Comparison of ENCODE assay signal across 19 mouse cellular contexts in genomic region chr14:18508359-18508647, GRCm38 (mm10).
DNase-seq lines count a peak whose midpoint lies in the region; ATAC-seq and TF ChIP-seq lines count a peak whose summit lies in the region.
"Had no signal": no experiment of that assay in that cellular context is flagged by ENCODE, and none has a peak within 500 bp of the region (broad histone marks: within the 10 kb centered on the region; RNA-seq: fewer than 3 reads in every experiment).

No protein-coding gene starts in this region.

- H3K4me1 ChIP-seq in forebrain, embryonic 16.5 days (replicated peaks; ENCODE audit: control insufficient read depth, insufficient read depth, low read length) = no peaks in the 10 kb centered on the region
- no peaks in the 10 kb centered on the region for H3K4me1 ChIP-seq in forebrain, embryonic 13.5 days
- H3K4me1 ChIP-seq in limb, embryonic 11.5 days (ENCODE audit: control insufficient read depth, insufficient read depth, low read length) = no peaks in the 10 kb centered on the region
- H3K4me1 ChIP-seq in limb, embryonic 10.5 days = no peaks in the 10 kb centered on the region
- no peaks in the 10 kb centered on the region for H3K4me1 ChIP-seq in limb, embryonic 13.5 days
- H3K4me1 ChIP-seq: embryonic facial prominence, embryonic 13.5 days; heart, embryonic 13.5 days; hindbrain, embryonic 13.5 days had no signal

- no peaks in the 10 kb centered on the region for H3K27me3 ChIP-seq in forebrain, embryonic 16.5 days (replicated peaks; ENCODE audit: control insufficient read depth, insufficient read depth, low read length)
- H3K27me3 ChIP-seq in forebrain, embryonic 13.5 days = no peaks in the 10 kb centered on the region
- H3K27me3 ChIP-seq in limb, embryonic 11.5 days (ENCODE audit: control insufficient read depth, insufficient read depth, low read length) = no peaks in the 10 kb centered on the region
- H3K27me3 ChIP-seq in limb, embryonic 10.5 days (ENCODE audit: low read depth, poor library complexity, severe bottlenecking) = no peaks in the 10 kb centered on the region
- no peaks in the 10 kb centered on the region for H3K27me3 ChIP-seq in limb, embryonic 13.5 days
- H3K27me3 ChIP-seq: CH12.LX; embryonic facial prominence, embryonic 13.5 days; heart, embryonic 13.5 days; hindbrain, embryonic 13.5 days; Patski had no signal

- H3K4me3 ChIP-seq in forebrain, embryonic 16.5 days (replicated peaks; ENCODE audit: low read length) = no peak overlapping the region
- H3K4me3 ChIP-seq in forebrain, embryonic 13.5 days = no peak overlapping the region
- H3K4me3 ChIP-seq in limb, embryonic 11.5 days (ENCODE audit: low read depth, low read length) = no peak overlapping the region
- no peak overlapping the region for H3K4me3 ChIP-seq in limb, embryonic 10.5 days
- no peak overlapping the region for H3K4me3 ChIP-seq in limb, embryonic 13.5 days
- no peak overlapping the region for H3K4me3 ChIP-seq in gastrocnemius, adult 2 months
- H3K4me3 ChIP-seq: embryonic facial prominence, embryonic 13.5 days; heart, embryonic 13.5 days; hindbrain, embryonic 13.5 days had no signal

- no peaks in the 10 kb centered on the region for H3K36me3 ChIP-seq in forebrain, embryonic 16.5 days (ENCODE audit: control insufficient read depth, insufficient read depth)
- H3K36me3 ChIP-seq in forebrain, embryonic 13.5 days (ENCODE audit: poor library complexity, severe bottlenecking) = no peaks in the 10 kb centered on the region
- no peaks in the 10 kb centered on the region for H3K36me3 ChIP-seq in limb, embryonic 11.5 days (ENCODE audit: control insufficient read depth, insufficient read depth, low read length)
- H3K36me3 ChIP-seq in limb, embryonic 10.5 days = no peaks in the 10 kb centered on the region
- no peaks in the 10 kb centered on the region for H3K36me3 ChIP-seq in limb, embryonic 13.5 days
- H3K36me3 ChIP-seq: embryonic facial prominence, embryonic 13.5 days; heart, embryonic 13.5 days; hindbrain, embryonic 13.5 days had no signal

- peak; percentile 52; the same call in 1 of the 2 replicates for ATAC-seq in forebrain, embryonic 16.5 days
- no peak for ATAC-seq in forebrain, embryonic 13.5 days
- ATAC-seq in limb, embryonic 11.5 days (ENCODE audit: insufficient number of reproducible peaks, low FRiP score, low TSS enrichment, low read depth) = no peak
- 0 out of 2 replicates have a peak, but pooled peaks have one; percentile 16 for ATAC-seq in limb, embryonic 13.5 days (ENCODE audit: low FRiP score, low read depth)
- ATAC-seq: activated CD4-positive, CD25-positive, alpha-beta regulatory T cell, adult 4 months; hindbrain, postnatal 0 days had no signal

- intact Hi-C loops in heart, postnatal 10 days (cut with DNase I) = loop anchor here (5.0 to 10.0 kb wide), 2 partner anchors 509 to 536 kb away; no protein-coding TSS in a partner anchor
- intact Hi-C loops in gastrocnemius, adult 2 months (cut with DNase I) = no loop called here

- DNase-seq in limb, embryonic 11.5 days (ENCODE audit: low spot score) = peak; percentile 18
- no peak for DNase-seq in limb, embryonic 10.5 days (ENCODE audit: low spot score)
- no peak for DNase-seq in heart, postnatal 10 days
- no peak for DNase-seq in gastrocnemius, adult 2 months
- DNase-seq: adrenal gland, postnatal 14 days; cerebellum, adult 18-20 months; cerebellum, adult 9-11 months; cerebellum, postnatal 36 days; gastrocnemius, postnatal 25 days had no signal

- no peak overlapping the region for H3K9ac ChIP-seq in forebrain, embryonic 16.5 days (replicated peaks; ENCODE audit: low read depth, low read length)
- H3K9ac ChIP-seq in forebrain, embryonic 13.5 days = no peak overlapping the region
- no peak overlapping the region for H3K9ac ChIP-seq in limb, embryonic 11.5 days (ENCODE audit: low read length)
- H3K9ac ChIP-seq in limb, embryonic 13.5 days = no peak overlapping the region
- H3K9ac ChIP-seq: embryonic facial prominence, embryonic 13.5 days; heart, embryonic 13.5 days; hindbrain, embryonic 13.5 days had no signal

- no peak overlapping the region for H3K4me2 ChIP-seq in forebrain, embryonic 16.5 days (ENCODE audit: low read length)
- no peak overlapping the region for H3K4me2 ChIP-seq in forebrain, embryonic 13.5 days
- H3K4me2 ChIP-seq in limb, embryonic 11.5 days (ENCODE audit: low read depth, severe bottlenecking) = no peak overlapping the region
- H3K4me2 ChIP-seq in limb, embryonic 13.5 days (replicated peaks) = no peak overlapping the region
- H3K4me2 ChIP-seq: embryonic facial prominence, embryonic 13.5 days; heart, embryonic 13.5 days; hindbrain, embryonic 13.5 days had no signal

- WGBS in forebrain, embryonic 16.5 days = 47% methylated on average over 1 of the region's 1 CpGs
- 43% methylated on average over 1 of the region's 1 CpGs for WGBS in forebrain, embryonic 13.5 days
- 76% methylated on average over 1 of the region's 1 CpGs for WGBS in limb, embryonic 11.5 days
- 70% methylated on average over 1 of the region's 1 CpGs for WGBS in limb, embryonic 10.5 days
- 43% methylated on average over 1 of the region's 1 CpGs for WGBS in limb, embryonic 13.5 days

- H3K27ac ChIP-seq in forebrain, embryonic 16.5 days (ENCODE audit: low read length) = no peak overlapping the region
- no peak overlapping the region for H3K27ac ChIP-seq in forebrain, embryonic 13.5 days
- no peak overlapping the region for H3K27ac ChIP-seq in limb, embryonic 11.5 days (replicated peaks; ENCODE audit: low read depth, low read length)
- no peak overlapping the region for H3K27ac ChIP-seq in limb, embryonic 10.5 days
- H3K27ac ChIP-seq in limb, embryonic 13.5 days = peak overlapping the region; percentile 44; the same call in 1 of the 2 replicates
- H3K27ac ChIP-seq in gastrocnemius, adult 2 months = no peak overlapping the region
- H3K27ac ChIP-seq: embryonic facial prominence, embryonic 13.5 days; heart, embryonic 13.5 days; hindbrain, embryonic 13.5 days; hindbrain, postnatal 0 days had no signal

- TF ChIP-seq CTCF in gastrocnemius, adult 2 months (IDR thresholded peaks at IDR 0.05) = no peak

- H3K9me3 ChIP-seq in forebrain, embryonic 16.5 days (ENCODE audit: control insufficient read depth, low read length) = no peaks in the 10 kb centered on the region
- H3K9me3 ChIP-seq in forebrain, embryonic 13.5 days (replicated peaks) = no peaks in the 10 kb centered on the region
- H3K9me3 ChIP-seq in limb, embryonic 11.5 days (ENCODE audit: control insufficient read depth, low read length) = no peaks in the 10 kb centered on the region
- no peaks in the 10 kb centered on the region for H3K9me3 ChIP-seq in limb, embryonic 10.5 days (replicated peaks)
- H3K9me3 ChIP-seq in limb, embryonic 13.5 days = no peaks in the 10 kb centered on the region
- H3K9me3 ChIP-seq: embryonic facial prominence, embryonic 13.5 days; hindbrain, embryonic 13.5 days had no signal

Comparison
In these comparisons a context has a peak if more than half of its experiments do, and no peak if none do; other contexts are left out.
1. ATAC-seq: peak in forebrain, embryonic 16.5 days (single experiment) and limb, embryonic 13.5 days (single experiment); none in forebrain, embryonic 13.5 days (single experiment) and limb, embryonic 11.5 days (single experiment).